ENCODE assay signal across 8 mouse cellular contexts in genomic region chr9:53770771-53771343, GRCm38 (mm10). TPM values are rescaled to one million over a fixed set of nuclear protein-coding genes. Genes with fewer than 3 reads are reported as not detected.
DNase-seq lines count a peak whose midpoint lies in the region; ATAC-seq lines count a peak whose summit lies in the region.

No protein-coding gene starts in this region.

- no peak overlapping the region for H3K27ac ChIP-seq in heart, embryonic 14.5 days (replicated peaks in 1 of 2; ENCODE audit: control insufficient read depth in 1 of 2, insufficient read depth in 1 of 2, low read depth in 2 of 2, low read length in 2 of 2)
- H3K27ac ChIP-seq in embryonic facial prominence, embryonic 10.5 days (replicated peaks): no peak overlapping the region
- H3K27ac ChIP-seq in midbrain, embryonic 14.5 days (replicated peaks; ENCODE audit: low read depth, low read length): no peak overlapping the region

- H3K9me3 ChIP-seq in heart, embryonic 14.5 days (ENCODE audit: control insufficient read depth, low read length): peaks cover 9% of the 10 kb centered on the region; the same call in 1 of the 2 replicates
- no peaks in the 10 kb centered on the region; the same call in 1 of the 2 replicates for H3K9me3 ChIP-seq in embryonic facial prominence, embryonic 10.5 days
- H3K9me3 ChIP-seq in midbrain, embryonic 14.5 days (ENCODE audit: control insufficient read depth, low read length): 0 out of 2 replicates have a peak, but pooled peaks cover 5% of the 10 kb centered on the region

- H3K27me3 ChIP-seq in heart, embryonic 14.5 days (ENCODE audit: control insufficient read depth, insufficient read depth, low read length): peaks cover 42% of the 10 kb centered on the region
- peaks cover 48% of the 10 kb centered on the region for H3K27me3 ChIP-seq in embryonic facial prominence, embryonic 10.5 days (replicated peaks; ENCODE audit: low read depth, poor library complexity, severe bottlenecking)
- peaks cover 33% of the 10 kb centered on the region for H3K27me3 ChIP-seq in midbrain, embryonic 14.5 days (ENCODE audit: control insufficient read depth, insufficient read depth, low read length)

- peak overlapping the region; percentile 50 to 59; a peak in 3 of 4 replicates for H3K4me3 ChIP-seq in heart, embryonic 14.5 days (ENCODE audit: control insufficient read depth in 1 of 2, insufficient read depth in 1 of 2, low read depth in 1 of 2, low read length in 2 of 2)
- H3K4me3 ChIP-seq in embryonic facial prominence, embryonic 10.5 days: peak overlapping the region; percentile 65
- peak overlapping the region; percentile 61 for H3K4me3 ChIP-seq in midbrain, embryonic 14.5 days (replicated peaks; ENCODE audit: low read depth, low read length)

- no peaks in the 10 kb centered on the region for H3K36me3 ChIP-seq in heart, embryonic 14.5 days (ENCODE audit: control insufficient read depth, insufficient read depth, low read length)
- H3K36me3 ChIP-seq in embryonic facial prominence, embryonic 10.5 days (replicated peaks): no peaks in the 10 kb centered on the region
- no peaks in the 10 kb centered on the region for H3K36me3 ChIP-seq in midbrain, embryonic 14.5 days (ENCODE audit: control insufficient read depth, insufficient read depth, low read length)

- H3K4me1 ChIP-seq in heart, embryonic 14.5 days (ENCODE audit: control insufficient read depth in 2 of 2, insufficient read depth in 2 of 2, low read length in 2 of 2): peaks cover 4% of the 10 kb centered on the region in 2 experiments; a peak in 1 of 4 replicates
- peaks cover 17% of the 10 kb centered on the region for H3K4me1 ChIP-seq in embryonic facial prominence, embryonic 10.5 days
- H3K4me1 ChIP-seq in midbrain, embryonic 14.5 days (ENCODE audit: control insufficient read depth, insufficient read depth, low read length): peaks cover 7% of the 10 kb centered on the region; the same call in 1 of the 2 replicates

- 36% methylated on average over 12 of the region's 12 CpGs for WGBS in heart, embryonic 14.5 days
- whole genome bisulfite sequencing in embryonic facial prominence, embryonic 10.5 days: 47% methylated on average over 12 of the region's 12 CpGs
- WGBS in midbrain, embryonic 14.5 days: 44% methylated on average over 12 of the region's 12 CpGs

- no peak for ATAC-seq in heart, embryonic 14.5 days (ENCODE audit: insufficient number of reproducible peaks, insufficient read depth, low FRiP score, low read depth)
- no peak for ATAC-seq in midbrain, embryonic 14.5 days (ENCODE audit: low FRiP score, low TSS enrichment)

- no peak for DNase-seq in heart, adult 9 months (ENCODE audit: low spot score in 2 of 2)
- no peak for DNase-seq in embryonic facial prominence, embryonic 10.5 days (ENCODE audit: low spot score)
- peak; percentile 20 for DNase-seq in kidney, adult 9 months
- no peak for DNase-seq in midbrain, embryonic 14.5 days
- no peak for DNase-seq in retina, postnatal 1 day
- no peak for DNase-seq in adrenal gland, adult 8-10 months
- DNase-seq in spleen, postnatal 14 days (ENCODE audit: low spot score in 2 of 2): no peak

- H3K4me2 ChIP-seq in heart, embryonic 14.5 days (ENCODE audit: low read length): peak overlapping the region; percentile 98
- peak overlapping the region; percentile 98 for H3K4me2 ChIP-seq in midbrain, embryonic 14.5 days (ENCODE audit: low read length)

- peak overlapping the region; percentile 62 for H3K9ac ChIP-seq in heart, embryonic 14.5 days (ENCODE audit: low read length)
- peak overlapping the region; percentile 59; the same call in 1 of the 2 replicates for H3K9ac ChIP-seq in midbrain, embryonic 14.5 days (replicated peaks; ENCODE audit: low read length)

RNA-seq across cellular contexts. Expression of gene Slc35f2, which starts 0.5 kb away (rescaled TPM):
- polyA plus RNA-seq in heart, embryonic 14.5 days (2014; fragmentation: Nextera tagmentation; extraction: Ambion mirVana): 0.27 and 0.35 TPM in 2 replicates
- 7.0 and 7.7 TPM in 2 replicates for polyA plus RNA-seq in embryonic facial prominence, embryonic 10.5 days (2016; fragmentation: Nextera tagmentation; extraction: Ambion mirVana)
- polyA plus RNA-seq in midbrain, embryonic 14.5 days (2014; fragmentation: Nextera tagmentation; extraction: Ambion mirVana): 7.1 and 7.3 TPM in 2 replicates
- total RNA-seq in adrenal gland, adult 8-10 months (2022): 1 to 10 TPM; 1.2 to 3.3 (median 2.5) TPM
